Comparison of ENCODE assay signal across 21 mouse cellular contexts in the genomic region with DNA sequence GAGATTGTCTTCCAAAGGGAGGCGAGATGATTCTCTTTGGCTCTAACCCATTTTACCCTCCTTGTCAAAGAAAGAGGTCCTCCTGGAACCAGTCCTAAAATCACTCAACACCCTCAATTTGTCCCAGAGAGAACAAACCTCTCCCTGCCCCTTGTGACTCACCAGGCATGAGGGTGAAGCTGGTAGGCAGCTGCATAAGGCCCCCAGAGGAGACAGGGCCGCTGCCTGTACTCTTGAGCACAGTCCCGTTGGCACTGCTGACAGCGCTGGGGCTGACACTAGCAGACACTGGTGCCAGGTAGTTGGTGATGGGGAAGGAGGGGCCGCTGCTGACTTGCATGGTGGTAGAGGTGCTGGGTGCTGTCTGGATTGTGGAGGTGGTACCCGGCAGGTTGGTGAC. TPM values are rescaled to one million over a fixed set of nuclear protein-coding genes. Genes with fewer than 3 reads are reported as not detected.
DNase-seq lines count a peak whose midpoint lies in the region; ATAC-seq and TF ChIP-seq lines count a peak whose summit lies in the region.
"Had no signal": no experiment of that assay in that cellular context is flagged by ENCODE, and none has a peak within 500 bp of the region (broad histone marks: within the 10 kb centered on the region; RNA-seq: fewer than 3 reads in every experiment).

No protein-coding gene starts in this region.

- H3K36me3 ChIP-seq in heart, adult 2 months (ENCODE audit: control insufficient read depth, insufficient read depth, low read length), result peaks cover 4% of the 10 kb centered on the region
- peaks cover 42% of the 10 kb centered on the region for H3K36me3 ChIP-seq in C2C12 (ENCODE audit: control insufficient read depth, insufficient read depth)

- intact Hi-C loops in heart, adult 2 months (cut with DNase I), result loop anchor here (5.0 kb wide), 1 partner anchor 161 kb away; a partner anchor contains a TSS
- intact Hi-C loops in heart, postnatal 25 days (cut with DNase I), result loop anchor here (5.0 kb wide), 1 partner anchor 169 kb away; a partner anchor contains a TSS
- intact Hi-C loops in heart, postnatal 10 days (cut with DNase I), result loop anchor here (2.0 to 10.0 kb wide), 2 partner anchors 23 to 153 kb away; a partner anchor contains a TSS

- peaks cover 30% of the 10 kb centered on the region for H3K79me3 ChIP-seq in C2C12 (ENCODE audit: low read depth)

- no peak for TF ChIP-seq POLR2A in cerebellum, adult 2 months (IDR thresholded peaks at IDR 0.05; ENCODE audit: borderline replicate concordance, insufficient read depth, low read length)
- TF ChIP-seq POLR2A in heart, adult 2 months (IDR thresholded peaks at IDR 0.05; ENCODE audit: insufficient read depth, low read depth, low read length), result no peak

- no peak overlapping the region for H3ac ChIP-seq in C2C12 (ENCODE audit: control insufficient read depth, insufficient read length, low read depth)

- H3K4me3 ChIP-seq in cerebellum, adult 2 months (replicated peaks; ENCODE audit: insufficient read depth, low read depth, low read length), result no peak overlapping the region
- H3K4me3 ChIP-seq in heart, adult 2 months, result no peak overlapping the region
- no peak overlapping the region for H3K4me3 ChIP-seq in C2C12 (ENCODE audit: insufficient read depth, poor library complexity, severe bottlenecking)
- H3K4me3 ChIP-seq: embryonic facial prominence, embryonic 12.5 days; erythroblast, embryonic 14.5 days; forebrain, embryonic 13.5 days; lung, embryonic 15.5 days had no signal

- ATAC-seq in frontal cortex, adult (ENCODE audit: low TSS enrichment), result no peak
- ATAC-seq in activated CD4-positive, CD25-positive, alpha-beta regulatory T cell, adult 4 months, result no peak
- ATAC-seq: forebrain, embryonic 13.5 days had no signal

- H3K27me3 ChIP-seq in cerebellum, adult 2 months (ENCODE audit: control insufficient read depth, insufficient read depth, low read length), result no peaks in the 10 kb centered on the region
- H3K27me3 ChIP-seq in heart, adult 2 months (ENCODE audit: control insufficient read depth, insufficient read depth, low read length), result no peaks in the 10 kb centered on the region
- no peaks in the 10 kb centered on the region for H3K27me3 ChIP-seq in C2C12 (ENCODE audit: control insufficient read depth, insufficient read depth, insufficient read length)
- H3K27me3 ChIP-seq: CH12.LX had no signal

- 0 out of 2 replicates have a peak, but pooled peaks have one; percentile 27 for TF ChIP-seq EP300 in heart, adult 2 months (IDR thresholded peaks at IDR 0.05; ENCODE audit: insufficient read depth, low read depth, low read length)

- H3K79me2 ChIP-seq in heart, adult 2 months (replicated peaks; ENCODE audit: control insufficient read depth, insufficient read depth, low read length), result peaks cover 2% of the 10 kb centered on the region; the same call in 1 of the 2 replicates
- peaks cover 56% of the 10 kb centered on the region for H3K79me2 ChIP-seq in C2C12 (ENCODE audit: control insufficient read depth, insufficient read depth)

- TF ChIP-seq CTCF in cerebellum, adult 2 months (IDR thresholded peaks at IDR 0.05; ENCODE audit: borderline replicate concordance, insufficient read depth, low read depth, low read length), result no peak
- no peak for TF ChIP-seq CTCF in heart, adult 2 months (IDR thresholded peaks at IDR 0.05)
- no peak for TF ChIP-seq CTCF in C2C12 (IDR thresholded peaks at IDR 0.05; ENCODE audit: control insufficient read depth, insufficient read depth, insufficient read length)

- H3K4me1 ChIP-seq in cerebellum, adult 2 months (ENCODE audit: control insufficient read depth, insufficient read depth, low read length), result peaks cover 11% of the 10 kb centered on the region
- H3K4me1 ChIP-seq in heart, adult 2 months (ENCODE audit: control insufficient read depth, insufficient read depth, low read length), result peaks cover 10% of the 10 kb centered on the region

- WGBS in cerebellum, adult 2 months, result 75% methylated on average over 6 of the region's 6 CpGs
- WGBS in heart, adult 2 months, result 60% methylated on average over 6 of the region's 6 CpGs

- DNase-seq in cerebellum, adult 8-10 months, result peak; percentile 23
- DNase-seq in cerebellum, adult 2 months, result no peak
- peak in 1 of 2 experiments; percentile 51 for DNase-seq in heart, adult 2 months
- no peak for DNase-seq in heart, postnatal 25 days (ENCODE audit: low spot score)
- peak; percentile 41 to 56 for DNase-seq in heart, postnatal 10 days
- DNase-seq: adrenal gland, postnatal 10 days; gastrocnemius, postnatal 36 days; kidney, adult 18-20 months; kidney, postnatal 10 days; lung, postnatal 4 days; right cerebral cortex, postnatal 25 days; thymus, postnatal 36 days had no signal

- H3K9ac ChIP-seq in heart, adult 2 months (ENCODE audit: low read depth, low read length), result no peak overlapping the region
- H3K9ac ChIP-seq: embryonic facial prominence, embryonic 12.5 days; forebrain, embryonic 13.5 days; liver, embryonic 14.5 days; lung, embryonic 15.5 days had no signal

- no peak overlapping the region for H3K27ac ChIP-seq in cerebellum, adult 2 months (ENCODE audit: insufficient read depth, low read length)
- peak overlapping the region; percentile 42; the same call in 1 of the 2 replicates for H3K27ac ChIP-seq in heart, adult 2 months
- H3K27ac ChIP-seq: embryonic facial prominence, embryonic 12.5 days; forebrain, embryonic 13.5 days; liver, embryonic 14.5 days; lung, embryonic 15.5 days had no signal

TF ChIP-seq in C2C12, 6 proteins besides CTCF, POLR2A, EP300 and RAD21:
- TF ChIP-seq USF1 (IDR thresholded peaks at IDR 0.05; ENCODE audit: low read depth), result no peak
- TF ChIP-seq MYOD1 (IDR thresholded peaks at IDR 0.05; ENCODE audit: control insufficient read depth, insufficient read length, low read depth), result peak; percentile 55

RNA-seq across cellular contexts. Expression of a gene that starts 4.6 kb away (rescaled TPM):
- 53.0 and 59.2 TPM in 2 replicates for polyA plus RNA-seq in cerebellum, adult 2 months (2012; rRNA removed)
- total RNA-seq in heart, adult 2 months (2021), result 100 to 1,000 TPM in 1 of 2 experiments, 10 to 100 TPM in 1; 91.5 to 106 TPM
- polyA plus RNA-seq in heart, adult 2 months (2012; rRNA removed), result 223 and 227 TPM in 2 replicates
- total RNA-seq in heart, postnatal 25 days (2021), result 10 to 100 TPM; 98.7 to 99.3 TPM
- 101 TPM for polyA plus RNA-seq in C2C12 (2012; fragmentation: generic; extraction: Trizol)
- 100 to 1,000 TPM; 129 to 134 TPM for total RNA-seq in heart, postnatal 10 days (2021)
- polyA plus RNA-seq in activated CD4-positive, CD25-positive, alpha-beta regulatory T cell, adult 4 months (2017; shearing (Covaris generic)), result 10 to 100 TPM in 1 of 2 experiments, 1 to 10 TPM in 1; 6.3 to 10.9 TPM

RNA-seq across cellular contexts. Expression of a gene that starts 5.2 kb away (rescaled TPM):
- polyA plus RNA-seq in cerebellum, adult 2 months (2012; rRNA removed), result 56.2 and 58.4 TPM in 2 replicates
- total RNA-seq in heart, adult 2 months (2021), result 10 to 100 TPM; 21.6 to 21.9 TPM
- 20.1 and 22.7 TPM in 2 replicates for polyA plus RNA-seq in heart, adult 2 months (2012; rRNA removed)
- total RNA-seq in heart, postnatal 25 days (2021), result 10 to 100 TPM; 19.4 to 19.5 TPM
- 0.60 TPM for polyA plus RNA-seq in C2C12 (2012; fragmentation: generic; extraction: Trizol)
- 10 to 100 TPM; 13.8 to 18.8 TPM for total RNA-seq in heart, postnatal 10 days (2021)
- polyA plus RNA-seq in activated CD4-positive, CD25-positive, alpha-beta regulatory T cell, adult 4 months (2017; shearing (Covaris generic)), result 1 to 10 TPM; 2.7 to 3.5 TPM

RNA-seq across cellular contexts. Expression of a gene that starts 54.9 kb away (rescaled TPM):
- polyA plus RNA-seq in cerebellum, adult 2 months (2012; rRNA removed), result 5.3 and 5.6 TPM in 2 replicates
- 1 to 10 TPM; 1.8 to 1.9 TPM for total RNA-seq in heart, adult 2 months (2021)
- polyA plus RNA-seq in heart, adult 2 months (2012; rRNA removed), result 0.80 and 0.97 TPM in 2 replicates
- 1 to 10 TPM; 1.1 to 2.4 TPM for total RNA-seq in heart, postnatal 25 days (2021)
- polyA plus RNA-seq in C2C12 (2012; fragmentation: generic; extraction: Trizol), result 68.0 TPM
- total RNA-seq in heart, postnatal 10 days (2021), result 1 to 10 TPM; 3.7 to 4.0 TPM
- 10 to 100 TPM; 11.1 to 13.4 TPM for polyA plus RNA-seq in activated CD4-positive, CD25-positive, alpha-beta regulatory T cell, adult 4 months (2017; shearing (Covaris generic))

Comparison
In these comparisons a context has a peak if more than half of its experiments do, and no peak if none do; other contexts are left out.
1. DNase-seq: peak in cerebellum, adult 8-10 months (single experiment) and heart, postnatal 10 days (2 of 2); none in cerebellum, adult 2 months (0 of 2) and heart, postnatal 25 days (single experiment).